Mouse (Mus musculus) olfactory bulb, adult 2 months (tissue): ENCODE data around the gene Dnajc2.

Source experiments
- CTCF ChIP-seq: fragments of 200-500 bp; IDR thresholded peaks from 2 replicates; pipeline ENCODE4 v1.5.1; 2012; ENCODE audit warnings: low read depth, mild to moderate bottlenecking, low read length, moderate library complexity; ENCODE audit not compliant: insufficient read depth
- POLR2A ChIP-seq: fragments of 200-500 bp; IDR thresholded peaks from 2 replicates; pipeline ENCODE4 v1.6.1; 2012; ENCODE audit warnings: mild to moderate bottlenecking, low read depth, low read length, moderate library complexity; ENCODE audit not compliant: insufficient read depth

GRCm38 (mm10) chr5:21744651-21745050 lies 40.4 kb downstream of the Dnajc2 start:
- TF ChIP-seq CTCF (no peak), POLR2A (no peak)
